Mouse (Mus musculus) MEL (cell line): ENCODE results near the gene Creb5.

Experiments used
- CTCF ChIP-seq, 3 experiments: IDR thresholded peaks in 2 of 3; conservative IDR thresholded peaks in 1 of 3; 2 replicates each; pipeline ENCODE4 v1.5.1; 2011 to 2012; ENCODE audit warnings: low read length in 3 of 3, low read depth in 2 of 3, mild to moderate bottlenecking in 2 of 3, improper control_type of control experiment in 1 of 3, inconsistent platforms in 1 of 3, mixed read lengths in 1 of 3, moderate library complexity in 1 of 3; ENCODE audit not compliant: control insufficient read depth in 1 of 3, insufficient read depth in 1 of 3, poor library complexity in 1 of 3, severe bottlenecking in 1 of 3
- EP300 ChIP-seq, 2 experiments: IDR thresholded peaks; 2 replicates each; pipeline ENCODE4 v1.6.1; 2011; ENCODE audit warnings: improper control_type of control experiment in 2 of 2, low read length in 2 of 2, low read depth in 1 of 2, mild to moderate bottlenecking in 1 of 2
- KAT2A ChIP-seq: conservative IDR thresholded peaks from 2 replicates; pipeline ENCODE4 v1.6.1; 2012; ENCODE audit warnings: low read depth, low read length, improper control_type of control experiment, inconsistent platforms
- MEF2A ChIP-seq: IDR thresholded peaks from 2 replicates; pipeline ENCODE4 v1.6.1; 2014; ENCODE audit warnings: low read depth, mild to moderate bottlenecking, inconsistent platforms, low read length, improper control_type of control experiment; ENCODE audit not compliant: poor library complexity, insufficient replicate concordance, severe bottlenecking; ENCODE audit errors: extremely low read depth
- POLR2A ChIP-seq, 2 experiments: IDR thresholded peaks; 2 replicates each; pipeline ENCODE4 v1.6.1; 2011 to 2012; ENCODE audit warnings: low read length in 2 of 2, mild to moderate bottlenecking in 2 of 2, control low read depth in 1 of 2, improper control_type of control experiment in 1 of 2, low read depth in 1 of 2, moderate library complexity in 1 of 2; ENCODE audit not compliant: control insufficient read depth in 1 of 2, insufficient read depth in 1 of 2, poor library complexity in 1 of 2
- TAL1 ChIP-seq: IDR thresholded peaks from 2 replicates; pipeline ENCODE4 v1.6.1; 2012; ENCODE audit warnings: mild to moderate bottlenecking, inconsistent platforms, low read length, moderate library complexity, mixed read lengths
- TBP ChIP-seq: IDR thresholded peaks from 2 replicates; pipeline ENCODE4 v1.8.0; 2011; ENCODE audit warnings: low read depth, low read length, improper control_type of control experiment
- ZC3H11A ChIP-seq: IDR thresholded peaks from 2 replicates; pipeline ENCODE4 v1.6.1; 2012; ENCODE audit warnings: low read depth, mild to moderate bottlenecking, inconsistent platforms, low read length, improper control_type of control experiment

- TF ChIP-seq MEF2A (no peak), KAT2A (no peak), TAL1 (no peak), CTCF (IDR thresholded peaks at IDR 0.05 in 2 of 3, conservative IDR thresholded peaks at IDR 0.05 in 1 of 3; ENCODE audit: control insufficient read depth in 1 of 3, insufficient read depth in 1 of 3, low read depth in 2 of 3, low read length in 3 of 3, poor library complexity in 1 of 3, severe bottlenecking in 1 of 3) (no peak), ZC3H11A (no peak), TBP (no peak), EP300 (IDR thresholded peaks at IDR 0.05; ENCODE audit: low read depth in 1 of 2, low read length in 2 of 2) (no peak), POLR2A (IDR thresholded peaks at IDR 0.05; ENCODE audit: control insufficient read depth in 1 of 2, insufficient read depth in 1 of 2, low read depth in 1 of 2, low read length in 2 of 2, poor library complexity in 1 of 2) (no peak)
Observed at GRCm38 (mm10) chr6:53463261-53463813, 176.3 kb downstream of the Creb5 start.
